Mouse (Mus musculus): ENCODE results near the gene Orai1.

The Orai1 gene

GRCm38 (mm10) chr5:123067395-123067995 lies 52.6 kb downstream of the Orai1 start:
- DNase-seq (ENCODE audit: low read depth, low spot score) = peak; percentile 47

GRCm38 (mm10) chr5:123068115-123068514 lies 53.2 kb downstream of the Orai1 start, which contains the start of gene Tmem120b:
Gene Tmem120b, plus strand, starts transcription at chr5:123068415.
- DNase-seq (ENCODE audit: low read depth, low spot score) = no peak

- no peak for DNase-seq (ENCODE audit: low read depth, low spot score)
These were observed 53.8 kb downstream of the Orai1 start for GRCm38 (mm10) chr5:123068714-123069113.

DNA sequence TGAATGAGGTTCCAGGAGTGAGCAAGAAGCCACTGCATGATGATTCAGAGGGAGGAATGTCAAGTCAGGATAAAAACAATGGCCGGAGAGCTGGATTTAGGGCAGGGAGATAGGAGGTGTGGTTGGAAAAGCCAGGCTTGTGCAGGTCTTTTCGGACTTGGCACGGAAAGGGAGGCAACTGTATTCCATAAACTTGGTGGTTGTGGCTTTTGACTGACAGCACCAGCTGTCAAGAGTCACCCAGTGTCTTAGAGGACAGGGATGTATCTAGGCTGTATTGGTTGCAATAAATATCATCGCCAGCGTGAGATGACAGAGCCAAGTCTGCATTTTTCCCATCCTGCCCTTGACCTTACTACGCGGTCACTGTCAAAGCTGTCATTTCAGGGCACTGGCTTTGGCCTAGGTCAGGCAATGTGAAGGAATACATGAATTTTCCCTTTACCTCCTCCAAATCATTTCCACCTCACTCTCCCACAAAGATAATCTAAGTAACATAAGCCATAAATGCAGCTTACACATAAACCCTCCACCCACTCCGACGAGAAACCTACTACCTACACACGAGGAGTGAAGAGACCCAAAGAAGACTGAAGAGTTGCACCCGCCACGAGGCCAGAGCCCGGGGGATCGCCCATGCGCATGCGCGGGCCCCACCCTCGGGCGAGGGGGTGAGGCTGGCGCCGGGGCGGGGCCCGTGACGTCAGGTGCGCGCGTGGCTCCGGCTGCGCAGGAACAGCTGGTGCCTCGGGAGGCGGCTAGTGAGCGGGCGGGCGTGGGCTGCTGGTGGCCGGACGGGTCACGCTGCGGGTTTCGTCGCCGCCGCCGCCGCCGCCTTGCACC lies 60.9 kb downstream of the Orai1 start:
- DNase-seq (ENCODE audit: low read depth, low spot score) = peak; percentile 84

DNA sequence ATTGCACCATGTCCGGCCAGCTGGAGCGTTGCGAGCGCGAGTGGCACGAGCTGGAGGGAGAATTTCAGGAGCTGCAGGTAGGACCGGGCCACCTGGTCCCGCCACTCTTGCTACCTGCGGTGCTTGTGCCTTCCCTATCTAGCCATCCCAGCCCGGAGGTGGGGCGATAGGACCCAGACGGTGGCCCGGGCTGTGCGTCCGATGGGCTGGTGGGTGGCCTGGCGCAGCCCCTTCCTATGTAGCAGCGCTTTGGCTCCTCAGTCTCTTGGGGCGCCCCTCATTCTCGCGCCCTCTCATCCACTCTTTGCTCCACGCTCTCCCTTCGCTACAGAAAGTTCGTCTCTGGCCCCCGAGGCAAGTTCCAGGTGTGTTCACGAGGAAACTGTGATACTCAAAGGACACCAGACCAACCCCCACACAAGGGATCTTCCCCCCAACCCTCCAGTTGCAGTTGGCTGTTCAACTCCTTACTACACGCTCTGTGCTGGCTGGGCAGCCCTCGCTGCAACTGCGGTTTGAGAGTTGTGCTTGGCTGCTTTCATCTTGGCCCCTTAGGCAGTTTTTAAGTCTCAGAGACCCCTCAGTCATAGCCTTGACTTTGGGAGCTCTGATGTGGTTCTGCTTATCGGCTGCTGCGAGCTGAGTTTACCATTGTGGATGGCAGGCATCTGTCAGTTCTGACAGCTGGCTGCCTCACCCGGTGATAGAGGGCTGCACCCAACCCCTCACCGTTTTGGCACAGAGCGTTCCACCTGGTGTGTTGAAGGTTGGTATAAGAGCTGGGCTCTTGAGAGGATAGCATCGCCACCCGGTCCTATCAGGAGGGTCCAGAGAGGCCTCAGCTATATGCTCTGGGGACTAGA lies 61.8 kb downstream of the Orai1 start:
- no peak for DNase-seq (ENCODE audit: low read depth, low spot score)

DNA sequence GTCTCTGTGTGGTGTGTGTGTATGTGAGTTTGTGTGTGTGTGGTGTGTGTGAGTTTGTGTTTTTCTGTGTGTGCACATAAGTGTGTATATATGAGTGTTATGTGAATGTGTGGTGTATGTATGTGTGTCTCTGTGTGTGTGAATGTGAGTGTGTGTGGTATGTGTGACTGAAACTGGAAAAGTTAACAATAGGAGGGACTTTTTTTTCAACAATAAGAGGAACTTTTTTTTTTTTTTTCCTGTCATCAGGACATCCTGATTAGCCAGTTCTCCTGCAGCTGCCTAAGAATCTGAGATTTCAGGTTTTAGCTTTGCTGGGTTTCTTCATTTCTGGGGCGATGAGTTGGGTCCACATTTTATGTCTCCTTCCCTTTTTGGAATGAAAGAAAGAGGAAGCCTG lies 64.7 kb downstream of the Orai1 start:
- DNase-seq (ENCODE audit: low read depth, low spot score) = no peak

- DNase-seq (ENCODE audit: low read depth, low spot score) = no peak
These were observed 65.2 kb downstream of the Orai1 start for GRCm38 (mm10) chr5:123080041-123080440.

Measured in embryo, embryonic 11.5 days (tissue).